Mouse (Mus musculus) ES-E14 (cell line): ENCODE results near the gene Fxyd5. TPM values are rescaled to one million over a fixed set of nuclear protein-coding genes. Genes with fewer than 3 reads are reported as not detected.

Experiments
- DNase-seq: peaks from one replicate; pipeline ENCODE4 v3.0.0-alpha.2; 2013; ENCODE audit warnings: low read depth, low spot score
- H3K27ac ChIP-seq: 2 replicates; pipeline ENCODE4 v1.5.1; 2012; ENCODE audit warnings: low read depth, mild to moderate bottlenecking, low read length, moderate library complexity, mixed read lengths; ENCODE audit not compliant: poor library complexity, insufficient read depth, severe bottlenecking
- H3K36me3 ChIP-seq: 2 replicates; pipeline ENCODE4 v1.6.1; 2012; ENCODE audit warnings: mild to moderate bottlenecking, low read length, moderate library complexity, mixed read lengths; ENCODE audit not compliant: control insufficient read depth, poor library complexity, insufficient read depth, severe bottlenecking
- H3K4me1 ChIP-seq, 2 experiments: fragments of 150-350 bp in 1 of 2; sonication (generic) in 1 of 2; 2 replicates each; pipeline ENCODE4 v1.6.1; 2012; ENCODE audit warnings: low read length in 2 of 2, mild to moderate bottlenecking in 1 of 2, mixed read lengths in 1 of 2; ENCODE audit not compliant: control insufficient read depth in 2 of 2, insufficient read depth in 2 of 2, poor library complexity in 1 of 2
- H3K4me3 ChIP-seq, 2 experiments: fragments of 150-350 bp in 1 of 2; sonication (generic) in 1 of 2; 2 replicates each; pipeline ENCODE4 v1.5.1; 2012; ENCODE audit warnings: low read length in 2 of 2, low read depth in 1 of 2, mild to moderate bottlenecking in 1 of 2, mixed read lengths in 1 of 2; ENCODE audit not compliant: insufficient read depth in 1 of 2, poor library complexity in 1 of 2, severe bottlenecking in 1 of 2
- H3K9ac ChIP-seq: 2 replicates; pipeline ENCODE4 v1.6.1; 2012; ENCODE audit warnings: low read depth, mild to moderate bottlenecking, low read length, mixed read lengths; ENCODE audit not compliant: poor library complexity, insufficient read depth, severe bottlenecking
- H3K9me3 ChIP-seq: fragments of 150-350 bp; sonication (generic); 2 replicates; pipeline ENCODE4 v1.6.1; 2012; ENCODE audit warnings: low read depth, mild to moderate bottlenecking, low read length; ENCODE audit not compliant: control insufficient read depth, insufficient read depth
- CHD2 ChIP-seq: IDR thresholded peaks from 2 replicates; pipeline ENCODE4 v1.6.1; 2014; ENCODE audit warnings: mild to moderate bottlenecking, low read depth, low read length, inconsistent platforms
- HCFC1 ChIP-seq: IDR thresholded peaks from 2 replicates; pipeline ENCODE4 v1.6.1; 2012; ENCODE audit warnings: low read length, inconsistent platforms, borderline replicate concordance; ENCODE audit not compliant: insufficient read depth
- MAFK ChIP-seq: IDR thresholded peaks from 2 replicates; pipeline ENCODE4 v1.6.1; 2014; ENCODE audit warnings: mild to moderate bottlenecking, low read depth, low read length, inconsistent platforms; ENCODE audit not compliant: insufficient read depth
- ZC3H11A ChIP-seq: IDR thresholded peaks from 2 replicates; pipeline ENCODE4 v1.6.1; 2012; ENCODE audit warnings: low read depth, mild to moderate bottlenecking, inconsistent platforms, low read length, borderline replicate concordance
- ZNF384 ChIP-seq: IDR thresholded peaks from 2 replicates; pipeline ENCODE4 v1.6.1; 2012; ENCODE audit warnings: low read depth, low read length, inconsistent platforms
- in situ Hi-C, 2 experiments: fragments of 600-800 bp; cut with MboI; formaldehyde crosslinking; loops; one replicate each; pipeline ENCODE4 v1.15.1; 2025; ENCODE audit warnings: low sequenced_read_pairs in 2 of 2, inconsistent platforms in 1 of 2; ENCODE audit not compliant: unreplicated experiment in 2 of 2
- total RNA-seq: library from RNA; depleted of rRNA; stranded (reverse); fragments of 300-350 nt; gene quantifications from 2 replicates; pipeline ENCODE4 v1.2.3, GENCODE M21; 2012

Gene Fxyd5
- total RNA-seq, 1 experiment, result 16.0 TPM

DNA sequence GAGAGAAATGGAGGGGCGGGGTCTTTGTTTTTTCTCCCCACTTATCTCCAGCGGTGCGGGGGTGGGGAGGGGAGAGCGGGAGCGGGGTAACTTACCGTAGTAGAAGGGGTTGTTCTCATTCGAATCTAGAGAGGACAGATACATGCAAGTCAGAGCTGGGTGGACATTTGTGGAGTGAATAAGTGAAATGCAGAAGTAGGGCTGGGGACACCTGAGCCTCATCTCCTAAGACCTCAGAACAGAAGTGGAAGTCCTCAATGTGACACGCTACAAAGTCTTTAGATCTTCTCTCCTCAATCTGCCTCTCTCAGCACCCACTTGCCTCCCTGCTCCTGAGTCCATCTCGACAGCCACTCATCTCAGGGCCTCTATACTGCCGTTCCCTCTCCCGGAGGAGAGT, 7.0 kb downstream of the Fxyd5 start:
- Histone ChIP-seq H3K36me3 (no peaks in the 10 kb centered on the region), H3K4me3 (no peak overlapping the region), H3K9ac (no peak overlapping the region), H3K27ac (no peak overlapping the region), H3K4me1 (peaks cover 0 to 11% of the 10 kb centered on the region in 2 experiments; a peak in 1 of 4 replicates), H3K9me3 (no peaks in the 10 kb centered on the region)
- no peak for TF ChIP-seq ZNF384
- no peak for TF ChIP-seq CHD2
- TF ChIP-seq MAFK, result no peak
- no peak for TF ChIP-seq HCFC1
- in situ Hi-C loops, result no loop called here
- DNase-seq, result no peak

GRCm38 (mm10) chr7:31034789-31035188, 7.5 kb downstream of the Fxyd5 start:
- Histone ChIP-seq H3K4me3 (no peak overlapping the region), H3K9me3 (no peaks in the 10 kb centered on the region), H3K4me1 (peaks cover 0 to 11% of the 10 kb centered on the region in 2 experiments; a peak in 1 of 4 replicates), H3K9ac (no peak overlapping the region), H3K27ac (no peak overlapping the region), H3K36me3 (no peaks in the 10 kb centered on the region)
- TF ChIP-seq ZC3H11A, result no peak
- no peak for TF ChIP-seq ZNF384
- TF ChIP-seq MAFK, result no peak
- TF ChIP-seq HCFC1, result no peak
- TF ChIP-seq CHD2, result no peak
- in situ Hi-C loops, result no loop called here
- DNase-seq, result no peak

GRCm38 (mm10) chr7:31033409-31034165, 8.7 kb downstream of the Fxyd5 start:
- Histone ChIP-seq H3K27ac (no peak overlapping the region), H3K36me3 (no peaks in the 10 kb centered on the region), H3K4me3 (no peak overlapping the region), H3K4me1 (peaks cover 0 to 11% of the 10 kb centered on the region in 2 experiments; a peak in 1 of 4 replicates), H3K9me3 (no peaks in the 10 kb centered on the region), H3K9ac (no peak overlapping the region)
- DNase-seq, result no peak
- no peak for TF ChIP-seq ZNF384
- TF ChIP-seq CHD2, result no peak
- TF ChIP-seq ZC3H11A, result no peak
- TF ChIP-seq MAFK, result no peak
- no peak for TF ChIP-seq HCFC1
- in situ Hi-C loops, result no loop called here

GRCm38 (mm10) chr7:31031731-31032130, 10.6 kb downstream of the Fxyd5 start:
- Histone ChIP-seq H3K4me1 (peaks cover 0 to 7% of the 10 kb centered on the region in 2 experiments; a peak in 1 of 4 replicates), H3K9ac (no peak overlapping the region), H3K9me3 (no peaks in the 10 kb centered on the region), H3K4me3 (no peak overlapping the region), H3K36me3 (no peaks in the 10 kb centered on the region), H3K27ac (no peak overlapping the region)
- no peak for TF ChIP-seq CHD2
- TF ChIP-seq MAFK, result no peak
- no peak for TF ChIP-seq ZNF384
- no peak for TF ChIP-seq ZC3H11A
- TF ChIP-seq HCFC1, result no peak
- DNase-seq, result no peak
- in situ Hi-C loops, result no loop called here

DNA sequence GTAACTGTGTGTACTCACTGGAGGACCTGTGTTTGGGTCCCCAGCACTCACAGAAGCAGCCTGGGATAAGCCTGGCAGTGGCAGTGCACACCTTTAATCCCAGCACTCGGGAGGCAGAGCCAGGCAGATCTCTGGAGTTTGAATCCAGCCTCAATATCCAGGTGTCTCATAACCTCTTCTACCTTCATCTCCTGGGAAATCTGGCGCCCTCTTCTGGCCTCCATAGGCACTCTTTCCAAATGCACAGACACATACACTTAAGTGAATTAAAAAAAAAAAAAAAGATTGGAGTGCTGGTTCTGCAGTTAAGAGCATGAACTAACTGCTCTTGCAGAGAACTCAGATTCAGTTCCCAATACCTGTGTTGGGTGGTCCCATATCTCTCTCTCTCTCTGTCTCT, 11.6 kb downstream of the Fxyd5 start:
- H3K9me3 ChIP-seq, result no peaks in the 10 kb centered on the region
- no peaks in the 10 kb centered on the region for H3K36me3 ChIP-seq
- no peak overlapping the region for H3K9ac ChIP-seq
- in situ Hi-C loops, result no loop called here
- H3K27ac ChIP-seq, result no peak overlapping the region
- peak; percentile 63 for DNase-seq
- H3K4me1 ChIP-seq, result peaks cover 0 to 6% of the 10 kb centered on the region in 2 experiments; a peak in 1 of 4 replicates
- H3K4me3 ChIP-seq, result no peak overlapping the region
- TF ChIP-seq MAFK (no peak), ZNF384 (peak; percentile 97)
